Mouse (Mus musculus) forebrain, embryonic 14.5 days (tissue): ENCODE measurements around the gene Klk6. TPM values are rescaled to one million over a fixed set of nuclear protein-coding genes. Genes with fewer than 3 reads are reported as not detected.

Experiments
- ATAC-seq: fragments of 200-750 bp; cut with Nextera tagmentation; 2 replicates; pipeline ENCODE4 v1.8.0; 2017; ENCODE audit warnings: mild to moderate bottlenecking, moderate library complexity
- DNase-seq: peaks from one replicate; pipeline ENCODE4 v3.0.0-alpha.2; 2015; ENCODE audit warnings: low spot score
- H3K27ac ChIP-seq: fragments of 300-500 bp; sonication (generic); 2 replicates; pipeline ENCODE4 v1.5.1; 2014; ENCODE audit warnings: low read depth, mild to moderate bottlenecking, control low read depth, low read length, moderate library complexity
- H3K27me3 ChIP-seq: fragments of 300-500 bp; sonication (generic); replicated peaks from 2 replicates; pipeline ENCODE4 v1.6.1; 2014; ENCODE audit warnings: low read length, control low read depth, mixed read lengths; ENCODE audit not compliant: control insufficient read depth, insufficient read depth
- H3K36me3 ChIP-seq: fragments of 300-500 bp; sonication (generic); 2 replicates; pipeline ENCODE4 v1.6.1; 2014; ENCODE audit warnings: low read length, control low read depth; ENCODE audit not compliant: control insufficient read depth, insufficient read depth
- H3K4me1 ChIP-seq: fragments of 300-500 bp; sonication (generic); 2 replicates; pipeline ENCODE4 v1.6.1; 2014; ENCODE audit warnings: antibody characterized with exemption, low read length, control low read depth; ENCODE audit not compliant: control insufficient read depth, insufficient read depth
- H3K4me2 ChIP-seq: fragments of 300-500 bp; sonication (generic); 2 replicates; pipeline ENCODE4 v1.6.1; 2014; ENCODE audit warnings: mild to moderate bottlenecking, control low read depth, low read length
- H3K4me3 ChIP-seq: fragments of 300-500 bp; sonication (generic); 2 replicates; pipeline ENCODE4 v1.5.1; 2014; ENCODE audit warnings: low read depth, low read length, control low read depth
- H3K9ac ChIP-seq: fragments of 300-500 bp; sonication (generic); 2 replicates; pipeline ENCODE4 v1.6.1; 2014; ENCODE audit warnings: mild to moderate bottlenecking, low read length, control low read depth, moderate library complexity
- H3K9me3 ChIP-seq: fragments of 300-500 bp; sonication (generic); replicated peaks from 2 replicates; pipeline ENCODE4 v1.6.1; 2016; ENCODE audit warnings: low read length, control low read depth, mixed read lengths; ENCODE audit not compliant: control insufficient read depth
- WGBS: fragments of 180-500 bp; shearing (Covaris S2); extraction: QIAGEN DNeasy Blood & Tissue Kit; methylation state at CpG from one replicate; pipeline ENCODE4 v1.1.7; 2014; 5-methylcytosine and 5-hydroxymethylcytosine counted together
- polyA plus RNA-seq: library from polyadenylated mRNA; unstranded; fragments of >200 nt; fragmentation: Nextera tagmentation; extraction: Ambion mirVana; gene quantifications from 2 replicates; pipeline ENCODE4 v1.2.1, GENCODE M21; 2014

Gene Klk6
- polyA plus RNA-seq, 1 experiment from 2014 or later, result not detected

DNA sequence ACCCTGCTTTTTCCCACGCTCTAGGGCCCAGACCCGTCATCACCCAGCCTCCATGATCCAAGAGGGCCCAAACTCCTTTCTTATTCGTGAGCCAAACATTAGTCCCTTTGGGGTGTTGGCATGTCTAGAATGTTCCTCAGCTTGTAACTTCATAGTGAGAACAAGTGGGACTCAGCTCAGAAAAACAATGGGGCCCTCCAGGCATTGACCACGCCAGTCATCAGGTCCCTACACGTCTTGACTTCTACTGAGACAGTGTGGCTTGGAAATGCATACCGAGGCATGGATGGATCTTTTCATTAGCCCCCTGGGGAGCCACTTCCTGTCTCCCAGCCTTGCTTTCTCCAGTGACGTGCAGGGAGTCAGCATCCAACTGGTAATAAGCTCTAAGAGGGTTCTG is 24.4 kb upstream of the Klk6 start:
- ATAC-seq (no peak), DNase-seq (no peak)
- WGBS, result 78% methylated on average over 7 of the region's 7 CpGs
- no peak overlapping the region for H3K27ac ChIP-seq
- no peaks in the 10 kb centered on the region for H3K9me3 ChIP-seq
- peaks cover 18% of the 10 kb centered on the region for H3K27me3 ChIP-seq
- H3K9ac ChIP-seq, result no peak overlapping the region
- no peaks in the 10 kb centered on the region for H3K36me3 ChIP-seq
- no peak overlapping the region for H3K4me3 ChIP-seq
- H3K4me2 ChIP-seq, result no peak overlapping the region
- H3K4me1 ChIP-seq, result no peaks in the 10 kb centered on the region; the same call in 1 of the 2 replicates

DNA sequence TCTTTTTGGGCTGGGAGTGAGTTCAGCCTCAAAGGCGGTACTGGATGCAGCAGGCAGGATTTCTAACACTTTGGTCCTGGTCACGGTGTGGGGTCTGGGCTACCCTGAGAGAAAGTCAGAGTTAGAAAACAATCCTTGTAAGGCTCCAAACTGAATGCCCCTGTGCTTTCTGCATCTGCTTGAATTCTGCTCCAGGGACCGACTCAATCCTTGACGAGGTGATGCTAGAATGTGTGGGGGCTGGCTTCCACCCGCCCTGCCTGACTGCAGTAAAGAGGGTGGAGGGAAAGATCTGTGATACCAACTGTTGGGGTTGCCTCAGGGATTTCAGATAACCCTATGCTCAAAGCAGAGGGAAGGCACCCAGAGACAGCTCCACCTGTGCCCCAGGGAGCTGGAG is 13.3 kb upstream of the Klk6 start, which contains the start of gene Klk7:
TSS of gene Klk7 (plus strand) at position 301 of the 400 bp plus-strand sequence.
- no peaks in the 10 kb centered on the region for H3K27me3 ChIP-seq
- ATAC-seq (no peak), DNase-seq (no peak)
- WGBS, result 56% methylated on average over 5 of the region's 5 CpGs
- H3K4me1 ChIP-seq, result no peaks in the 10 kb centered on the region
- H3K9ac ChIP-seq, result no peak within 1 kb of the TSS
- no peaks in the 10 kb centered on the region for H3K9me3 ChIP-seq
- H3K36me3 ChIP-seq, result no peaks in the 10 kb centered on the region
- no peak within 1 kb of the TSS for H3K4me2 ChIP-seq
- H3K4me3 ChIP-seq, result no peak within 1 kb of the TSS
- H3K27ac ChIP-seq, result no peak within 1 kb of the TSS

DNA sequence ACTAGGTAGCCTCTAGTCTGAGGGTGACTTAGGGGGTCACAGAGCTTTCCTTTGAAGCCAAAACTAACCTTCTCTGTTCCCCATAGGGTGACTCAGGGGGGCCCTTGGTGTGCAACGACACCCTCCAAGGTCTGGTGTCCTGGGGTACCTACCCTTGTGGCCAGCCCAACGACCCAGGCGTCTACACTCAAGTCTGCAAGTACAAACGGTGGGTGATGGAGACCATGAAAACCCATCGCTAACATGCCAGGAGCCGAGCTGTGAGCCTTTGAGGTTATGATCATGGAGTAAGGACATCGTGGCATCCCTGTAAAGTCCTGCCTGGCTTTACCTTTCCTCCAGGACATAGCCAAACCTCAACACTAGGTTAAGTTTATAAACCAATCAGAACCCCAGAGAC is 9.1 kb upstream of the Klk6 start:
- no peak for ATAC-seq
- H3K4me2 ChIP-seq, result no peak overlapping the region
- no peak overlapping the region for H3K27ac ChIP-seq
- H3K36me3 ChIP-seq, result no peaks in the 10 kb centered on the region
- no peaks in the 10 kb centered on the region for H3K4me1 ChIP-seq
- WGBS, result 93% methylated on average over 7 of the region's 7 CpGs
- no peak overlapping the region for H3K4me3 ChIP-seq
- H3K27me3 ChIP-seq, result no peaks in the 10 kb centered on the region
- no peak overlapping the region for H3K9ac ChIP-seq
- H3K9me3 ChIP-seq, result no peaks in the 10 kb centered on the region
- no peak for DNase-seq

DNA sequence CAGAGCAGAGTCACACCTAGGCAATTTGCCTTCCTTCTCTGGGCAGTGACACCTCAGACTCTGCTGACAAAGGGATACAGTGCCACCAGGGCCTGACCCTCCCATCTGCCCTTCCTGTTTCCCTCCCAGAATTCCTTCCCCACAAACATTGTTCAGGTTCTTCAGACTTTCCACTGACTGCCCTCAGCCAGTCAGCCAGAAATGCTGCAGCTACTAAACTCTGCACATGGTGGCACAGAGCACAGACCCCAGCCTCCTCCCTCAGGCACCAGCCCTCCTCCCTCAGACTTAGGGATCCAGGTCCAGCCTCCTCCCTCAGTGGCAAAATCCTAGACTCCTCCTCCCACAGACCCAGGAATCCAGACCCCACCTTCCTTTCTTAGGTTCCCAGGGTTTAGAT is 7.6 kb upstream of the Klk6 start:
- Histone ChIP-seq H3K27ac (no peak overlapping the region), H3K4me1 (no peaks in the 10 kb centered on the region), H3K27me3 (no peaks in the 10 kb centered on the region), H3K36me3 (no peaks in the 10 kb centered on the region), H3K4me2 (no peak overlapping the region), H3K9me3 (no peaks in the 10 kb centered on the region), H3K9ac (no peak overlapping the region), H3K4me3 (no peak overlapping the region)
- ATAC-seq, result no peak
- no peak for DNase-seq

DNA sequence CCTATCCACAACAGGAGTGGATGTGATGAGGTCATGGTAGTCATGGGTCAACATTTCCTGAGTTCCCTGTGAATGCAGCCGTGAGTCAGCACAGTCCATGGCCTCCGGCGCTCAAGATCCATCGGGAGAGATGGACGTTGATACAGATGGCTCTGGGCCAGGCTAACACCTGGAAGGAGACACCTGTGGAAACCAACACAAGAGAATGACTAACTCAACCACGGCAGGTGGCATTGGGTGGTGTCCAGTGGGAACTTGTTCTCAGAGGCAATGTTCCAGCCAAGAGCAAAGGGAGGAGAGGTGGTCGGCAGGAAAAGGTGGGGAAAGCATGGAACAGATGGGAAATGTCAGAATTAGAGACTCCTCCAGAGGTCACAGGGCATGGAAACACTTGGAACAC is 2.7 kb upstream of the Klk6 start:
- ATAC-seq, result no peak
- H3K4me2 ChIP-seq, result no peak overlapping the region
- H3K27me3 ChIP-seq, result no peaks in the 10 kb centered on the region
- H3K9me3 ChIP-seq, result no peaks in the 10 kb centered on the region
- no peak for DNase-seq
- 93% methylated on average over 7 of the region's 7 CpGs for WGBS
- no peaks in the 10 kb centered on the region for H3K36me3 ChIP-seq
- H3K9ac ChIP-seq, result no peak overlapping the region
- no peaks in the 10 kb centered on the region for H3K4me1 ChIP-seq
- H3K27ac ChIP-seq, result no peak overlapping the region
- H3K4me3 ChIP-seq, result no peak overlapping the region

DNA sequence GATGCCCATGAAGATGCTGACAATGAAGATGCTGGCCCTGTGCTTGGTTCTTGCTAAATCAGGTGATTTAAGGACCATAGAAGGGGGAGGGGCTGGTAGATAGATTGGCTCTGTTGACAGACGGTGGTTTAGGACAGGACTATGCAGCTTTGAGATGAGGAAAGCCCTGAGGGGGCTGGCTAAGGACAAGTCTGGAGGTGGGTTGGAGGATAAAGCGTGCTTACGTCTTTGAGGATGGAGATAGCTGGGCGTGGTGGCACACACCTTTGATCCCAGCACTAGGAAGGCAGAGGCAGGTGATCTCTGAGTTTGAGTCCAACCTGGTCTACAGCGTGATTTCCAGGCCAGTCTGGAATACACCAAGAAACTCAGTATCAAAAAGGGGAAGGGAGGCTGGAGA is 1.8 kb downstream of the Klk6 start:
- ATAC-seq (no peak), DNase-seq (no peak)
- H3K27ac ChIP-seq, result no peak overlapping the region
- H3K4me3 ChIP-seq, result no peak overlapping the region
- H3K9ac ChIP-seq, result no peak overlapping the region
- 86% methylated on average over 5 of the region's 5 CpGs for WGBS
- no peaks in the 10 kb centered on the region for H3K9me3 ChIP-seq
- no peak overlapping the region for H3K4me2 ChIP-seq
- H3K4me1 ChIP-seq, result no peaks in the 10 kb centered on the region
- no peaks in the 10 kb centered on the region for H3K36me3 ChIP-seq
- no peaks in the 10 kb centered on the region for H3K27me3 ChIP-seq

DNA sequence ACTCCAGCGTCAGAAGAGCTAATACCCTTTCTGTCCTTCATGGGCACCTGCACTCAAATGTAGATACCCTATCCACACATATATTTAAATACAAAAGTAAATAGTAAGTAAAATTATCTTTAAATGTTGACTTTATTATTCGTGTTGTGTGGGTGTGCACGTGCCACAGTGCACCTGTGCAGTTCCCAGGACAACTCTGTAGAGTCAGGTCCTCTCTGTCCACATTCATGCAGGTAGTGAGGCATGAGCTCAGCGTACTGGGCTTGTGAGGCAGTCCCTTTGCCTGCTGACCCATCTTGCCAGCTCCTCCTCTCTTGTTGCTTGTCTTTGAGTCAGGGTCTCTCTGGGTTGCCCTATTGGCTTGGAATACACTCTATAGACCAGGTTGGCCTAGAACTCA is 3.4 kb downstream of the Klk6 start:
- H3K4me1 ChIP-seq, result no peaks in the 10 kb centered on the region
- no peak for ATAC-seq
- 90% methylated on average over 4 of the region's 4 CpGs for WGBS

DNA sequence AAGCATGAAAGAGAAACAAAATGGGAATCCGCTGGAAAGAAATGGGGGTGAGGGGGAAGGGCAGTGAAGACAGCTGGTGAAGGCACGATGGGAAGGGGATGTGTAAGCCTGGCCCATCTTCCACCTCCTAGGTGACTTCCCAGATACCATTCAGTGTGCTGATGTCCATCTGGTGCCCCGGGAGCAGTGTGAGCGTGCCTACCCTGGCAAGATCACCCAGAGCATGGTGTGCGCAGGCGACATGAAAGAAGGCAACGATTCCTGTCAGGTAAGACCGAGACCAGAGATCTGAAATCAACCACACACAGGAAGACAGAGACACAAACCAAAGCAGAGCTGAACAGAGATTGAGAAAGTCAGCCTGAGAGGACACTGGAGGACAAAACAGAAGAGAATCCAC is 4.7 kb downstream of the Klk6 start:
- DNase-seq (no peak), ATAC-seq (no peak)
- H3K4me2 ChIP-seq, result no peak overlapping the region
- WGBS, result 91% methylated on average over 8 of the region's 8 CpGs
- H3K9ac ChIP-seq, result no peak overlapping the region
- no peaks in the 10 kb centered on the region for H3K36me3 ChIP-seq
- H3K9me3 ChIP-seq, result no peaks in the 10 kb centered on the region
- H3K4me3 ChIP-seq, result no peak overlapping the region
- no peak overlapping the region for H3K27ac ChIP-seq
- H3K4me1 ChIP-seq, result no peaks in the 10 kb centered on the region
- H3K27me3 ChIP-seq, result no peaks in the 10 kb centered on the region

More for the DNA sequence above, 3.4 kb downstream of the Klk6 start:
- Histone ChIP-seq H3K9ac (no peak overlapping the region), H3K36me3 (no peaks in the 10 kb centered on the region), H3K9me3 (no peaks in the 10 kb centered on the region), H3K4me2 (no peak overlapping the region), H3K4me3 (no peak overlapping the region), H3K27ac (no peak overlapping the region), H3K27me3 (no peaks in the 10 kb centered on the region)
- no peak for DNase-seq

DNA sequence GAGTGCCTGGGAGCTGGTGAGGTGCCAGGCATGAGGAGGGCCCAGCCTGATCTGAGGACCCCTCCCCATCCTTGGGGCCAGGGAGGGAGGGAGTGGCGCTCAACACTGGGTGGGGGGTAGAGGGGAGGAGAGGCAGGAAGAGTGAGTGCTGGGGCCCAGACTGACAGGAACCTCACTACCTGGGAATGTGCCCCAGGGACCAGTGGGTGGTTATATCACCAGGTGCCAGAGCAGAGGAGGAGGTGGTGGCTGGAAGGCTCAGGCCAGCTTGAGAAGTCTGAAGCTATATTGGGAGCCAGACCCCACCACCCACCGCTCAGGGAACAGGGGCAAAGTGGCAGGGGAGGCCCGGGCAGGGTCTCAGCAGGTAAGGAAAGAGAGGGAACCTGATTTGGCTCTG is 17.4 kb downstream of the Klk6 start, which contains the start of gene Klk5:
TSS of gene Klk5 (plus strand) at position 271 of the 400 bp plus-strand sequence.
- no peaks in the 10 kb centered on the region for H3K27me3 ChIP-seq
- WGBS, result 65% methylated on average over 3 of the region's 3 CpGs
- DNase-seq (no peak), ATAC-seq (no peak)
- H3K4me2 ChIP-seq, result no peak within 1 kb of the TSS
- no peaks in the 10 kb centered on the region for H3K9me3 ChIP-seq
- no peak within 1 kb of the TSS for H3K27ac ChIP-seq
- no peak within 1 kb of the TSS for H3K9ac ChIP-seq
- H3K4me3 ChIP-seq, result no peak within 1 kb of the TSS
- H3K4me1 ChIP-seq, result no peaks in the 10 kb centered on the region
- no peaks in the 10 kb centered on the region for H3K36me3 ChIP-seq
